Mouse (Mus musculus): Measurements from ENCODE around the gene Inmt. TPM values are rescaled to one million over a fixed set of nuclear protein-coding genes. Genes with fewer than 3 reads are reported as not detected.

Gene Inmt
- total and polyA plus RNA-seq, 3 experiments = 19.2 to 72.0 (median 19.9) TPM

GRCm38 (mm10) chr6:55159256-55159655 is 15.6 kb downstream of the Inmt start:
- H3K36me3 ChIP-seq (ENCODE audit: control insufficient read depth, insufficient read depth, low read length) = no peaks in the 10 kb centered on the region
- H3K27ac ChIP-seq = no peak overlapping the region
- no peaks in the 10 kb centered on the region for H3K27me3 ChIP-seq (ENCODE audit: control insufficient read depth, insufficient read depth, low read length)
- no peak overlapping the region for H3K9ac ChIP-seq (ENCODE audit: low read depth, low read length)
- H3K4me1 ChIP-seq (ENCODE audit: control insufficient read depth, insufficient read depth, low read length) = no peaks in the 10 kb centered on the region
- no peak for DNase-seq
- H3K79me2 ChIP-seq (replicated peaks; ENCODE audit: control insufficient read depth, insufficient read depth, low read length) = no peaks in the 10 kb centered on the region
- intact Hi-C loops (cut with DNase I) = no loop called here
- no peak for TF ChIP-seq POLR2A (IDR thresholded peaks at IDR 0.05; ENCODE audit: insufficient read depth, low read depth, low read length)
- TF ChIP-seq EP300 (IDR thresholded peaks at IDR 0.05; ENCODE audit: insufficient read depth, low read depth, low read length) = no peak
- TF ChIP-seq CTCF (IDR thresholded peaks at IDR 0.05) = no peak
- 96% methylated on average over 1 of the region's 1 CpGs for WGBS
- H3K4me3 ChIP-seq = no peak overlapping the region

- Histone ChIP-seq H3K9ac (ENCODE audit: low read depth, low read length) (no peak overlapping the region), H3K27ac (no peak overlapping the region), H3K79me2 (replicated peaks; ENCODE audit: control insufficient read depth, insufficient read depth, low read length) (no peaks in the 10 kb centered on the region), H3K4me1 (ENCODE audit: control insufficient read depth, insufficient read depth, low read length) (no peaks in the 10 kb centered on the region), H3K27me3 (ENCODE audit: control insufficient read depth, insufficient read depth, low read length) (no peaks in the 10 kb centered on the region), H3K36me3 (ENCODE audit: control insufficient read depth, insufficient read depth, low read length) (no peaks in the 10 kb centered on the region), H3K4me3 (no peak overlapping the region)
- TF ChIP-seq POLR2A (IDR thresholded peaks at IDR 0.05; ENCODE audit: insufficient read depth, low read depth, low read length) (no peak), CTCF (IDR thresholded peaks at IDR 0.05) (no peak), EP300 (IDR thresholded peaks at IDR 0.05; ENCODE audit: insufficient read depth, low read depth, low read length) (no peak)
- WGBS = 91% methylated on average over 3 of the region's 3 CpGs
- DNase-seq = no peak
- intact Hi-C loops (cut with DNase I) = loop anchor here (5.0 kb wide), 1 partner anchor 45 kb away; no protein-coding TSS in a partner anchor
Observed at GRCm38 (mm10) chr6:55152226-55152625, 22.6 kb downstream of the Inmt start.

GRCm38 (mm10) chr6:55146138-55146537 is 28.7 kb downstream of the Inmt start:
- H3K4me1 ChIP-seq (ENCODE audit: control insufficient read depth, insufficient read depth, low read length) = peaks cover 2% of the 10 kb centered on the region; the same call in 1 of the 2 replicates
- H3K9ac ChIP-seq (ENCODE audit: low read depth, low read length) = no peak overlapping the region
- DNase-seq = no peak
- H3K36me3 ChIP-seq (ENCODE audit: control insufficient read depth, insufficient read depth, low read length) = no peaks in the 10 kb centered on the region
- intact Hi-C loops (cut with DNase I) = no loop called here
- no peaks in the 10 kb centered on the region for H3K27me3 ChIP-seq (ENCODE audit: control insufficient read depth, insufficient read depth, low read length)
- 63% methylated on average over 4 of the region's 4 CpGs for WGBS
- TF ChIP-seq EP300 (IDR thresholded peaks at IDR 0.05; ENCODE audit: insufficient read depth, low read depth, low read length) (no peak), POLR2A (IDR thresholded peaks at IDR 0.05; ENCODE audit: insufficient read depth, low read depth, low read length) (no peak), CTCF (IDR thresholded peaks at IDR 0.05) (no peak)
- H3K79me2 ChIP-seq (replicated peaks; ENCODE audit: control insufficient read depth, insufficient read depth, low read length) = no peaks in the 10 kb centered on the region
- no peak overlapping the region for H3K27ac ChIP-seq
- no peak overlapping the region for H3K4me3 ChIP-seq

GRCm38 (mm10) chr6:55145285-55145684 is 29.6 kb downstream of the Inmt start:
- Histone ChIP-seq H3K36me3 (ENCODE audit: control insufficient read depth, insufficient read depth, low read length) (no peaks in the 10 kb centered on the region), H3K4me3 (no peak overlapping the region), H3K27ac (no peak overlapping the region), H3K4me1 (ENCODE audit: control insufficient read depth, insufficient read depth, low read length) (peaks cover 2% of the 10 kb centered on the region; the same call in 1 of the 2 replicates), H3K9ac (ENCODE audit: low read depth, low read length) (no peak overlapping the region), H3K27me3 (ENCODE audit: control insufficient read depth, insufficient read depth, low read length) (no peaks in the 10 kb centered on the region), H3K79me2 (replicated peaks; ENCODE audit: control insufficient read depth, insufficient read depth, low read length) (no peaks in the 10 kb centered on the region)
- DNase-seq = peak in 1 of 2 experiments; percentile 45
- intact Hi-C loops (cut with DNase I) = no loop called here
- TF ChIP-seq CTCF (IDR thresholded peaks at IDR 0.05) = no peak
- TF ChIP-seq EP300 (IDR thresholded peaks at IDR 0.05; ENCODE audit: insufficient read depth, low read depth, low read length) = no peak
- no peak for TF ChIP-seq POLR2A (IDR thresholded peaks at IDR 0.05; ENCODE audit: insufficient read depth, low read depth, low read length)
- 50% methylated on average over 5 of the region's 5 CpGs for WGBS

GRCm38 (mm10) chr6:55138343-55138742 is 36.5 kb downstream of the Inmt start:
- TF ChIP-seq CTCF (IDR thresholded peaks at IDR 0.05) (no peak), EP300 (IDR thresholded peaks at IDR 0.05; ENCODE audit: insufficient read depth, low read depth, low read length) (no peak), POLR2A (IDR thresholded peaks at IDR 0.05; ENCODE audit: insufficient read depth, low read depth, low read length) (no peak)
- Histone ChIP-seq H3K27me3 (ENCODE audit: control insufficient read depth, insufficient read depth, low read length) (no peaks in the 10 kb centered on the region), H3K9ac (ENCODE audit: low read depth, low read length) (no peak overlapping the region), H3K4me3 (no peak overlapping the region), H3K79me2 (replicated peaks; ENCODE audit: control insufficient read depth, insufficient read depth, low read length) (no peaks in the 10 kb centered on the region), H3K27ac (no peak overlapping the region), H3K4me1 (ENCODE audit: control insufficient read depth, insufficient read depth, low read length) (peaks cover 1% of the 10 kb centered on the region), H3K36me3 (ENCODE audit: control insufficient read depth, insufficient read depth, low read length) (no peaks in the 10 kb centered on the region)
- intact Hi-C loops (cut with DNase I) = no loop called here
- DNase-seq = peak; percentile 38 to 61

GRCm38 (mm10) chr6:55133425-55133824 is 41.4 kb downstream of the Inmt start:
- no peak for TF ChIP-seq EP300 (IDR thresholded peaks at IDR 0.05; ENCODE audit: insufficient read depth, low read depth, low read length)
- no peak for TF ChIP-seq CTCF (IDR thresholded peaks at IDR 0.05)
- TF ChIP-seq POLR2A (IDR thresholded peaks at IDR 0.05; ENCODE audit: insufficient read depth, low read depth, low read length) = no peak
- Histone ChIP-seq H3K4me3 (no peak overlapping the region), H3K79me2 (replicated peaks; ENCODE audit: control insufficient read depth, insufficient read depth, low read length) (no peaks in the 10 kb centered on the region), H3K27me3 (ENCODE audit: control insufficient read depth, insufficient read depth, low read length) (no peaks in the 10 kb centered on the region), H3K27ac (peak overlapping the region; percentile 76), H3K36me3 (ENCODE audit: control insufficient read depth, insufficient read depth, low read length) (no peaks in the 10 kb centered on the region), H3K9ac (ENCODE audit: low read depth, low read length) (no peak overlapping the region), H3K4me1 (ENCODE audit: control insufficient read depth, insufficient read depth, low read length) (peaks cover 1% of the 10 kb centered on the region)
- intact Hi-C loops (cut with DNase I) = no loop called here
- DNase-seq = no peak
- WGBS = 90% methylated on average over 1 of the region's 1 CpGs
